Mouse (Mus musculus) lung, adult 2 months (tissue): ENCODE measurements around the gene Myt1l. TPM values are rescaled to one million over a fixed set of nuclear protein-coding genes. Genes with fewer than 3 reads are reported as not detected.
A peak's percentile ranks its signal among the peaks of the same experiment; 100 is the strongest.

Source experiments
- DNase-seq: peaks from one replicate; pipeline ENCODE4 v3.0.0; 2022
- H3K4me1 ChIP-seq: fragments of 200-500 bp; 2 replicates; pipeline ENCODE4 v1.6.1; 2011; ENCODE audit warnings: low read length; ENCODE audit not compliant: control insufficient read depth, insufficient read depth
- H3K4me3 ChIP-seq: fragments of 200-500 bp; replicated peaks from 2 replicates; pipeline ENCODE3; 2011; ENCODE audit warnings: low read depth, mild to moderate bottlenecking, control low read depth, low read length; ENCODE audit errors: extremely low read depth
- CTCF ChIP-seq: fragments of 200-500 bp; IDR thresholded peaks from 2 replicates; pipeline ENCODE4 v1.5.1; 2011; ENCODE audit warnings: mild to moderate bottlenecking, low read length, control low read depth; ENCODE audit not compliant: insufficient read depth
- POLR2A ChIP-seq: fragments of 200-500 bp; IDR thresholded peaks from 2 replicates; pipeline ENCODE4 v1.6.1; 2011; ENCODE audit warnings: low read depth, mild to moderate bottlenecking, control low read depth, low read length, borderline replicate concordance; ENCODE audit errors: extremely low read depth
- WGBS: fragments of 180-500 bp; shearing (Covaris S2); methylation state at CpG from one replicate; pipeline ENCODE4 v1.1.7; 2018; 5-methylcytosine and 5-hydroxymethylcytosine counted together
- polyA plus RNA-seq: library from polyadenylated mRNA; depleted of rRNA; stranded (reverse); fragments of >200 nt; gene quantifications from 2 replicates; pipeline ENCODE4 v1.2.3, GENCODE M21; 2012

Gene Myt1l
- polyA plus RNA-seq, 1 experiment = not detected

GRCm38 (mm10) chr12:29822216-29822615 is 294.0 kb downstream of the Myt1l start:
- DNase-seq = no peak
- no peak overlapping the region for H3K4me3 ChIP-seq
- WGBS = 70% methylated on average over 3 of the region's 3 CpGs
- H3K4me1 ChIP-seq = no peaks in the 10 kb centered on the region
- TF ChIP-seq CTCF (no peak), POLR2A (no peak)

GRCm38 (mm10) chr12:29823766-29824417 is 295.7 kb downstream of the Myt1l start:
- TF ChIP-seq POLR2A (no peak), CTCF (no peak)
- no peak for DNase-seq
- Histone ChIP-seq H3K4me3 (no peak overlapping the region), H3K4me1 (no peaks in the 10 kb centered on the region)
- WGBS = 67% methylated on average over 10 of the region's 10 CpGs

GRCm38 (mm10) chr12:29830571-29830970 is 302.4 kb downstream of the Myt1l start:
- Histone ChIP-seq H3K4me3 (no peak overlapping the region), H3K4me1 (no peaks in the 10 kb centered on the region)
- TF ChIP-seq POLR2A (no peak), CTCF (no peak)
- no peak for DNase-seq

GRCm38 (mm10) chr12:29831356-29831755 is 303.2 kb downstream of the Myt1l start:
- H3K4me1 ChIP-seq = no peaks in the 10 kb centered on the region
- no peak for DNase-seq
- H3K4me3 ChIP-seq = no peak overlapping the region
- no peak for TF ChIP-seq POLR2A
- TF ChIP-seq CTCF = no peak
- WGBS = 45% methylated on average over 11 of the region's 11 CpGs

GRCm38 (mm10) chr12:29837301-29837791 is 309.2 kb downstream of the Myt1l start:
- 63% methylated on average over 5 of the region's 5 CpGs for WGBS
- Histone ChIP-seq H3K4me3 (no peak overlapping the region), H3K4me1 (no peaks in the 10 kb centered on the region)
- DNase-seq = no peak
- TF ChIP-seq POLR2A = no peak
- 0 out of 2 replicates have a peak, but pooled peaks have one; percentile 4 for TF ChIP-seq CTCF

GRCm38 (mm10) chr12:29838421-29838820 is 310.2 kb downstream of the Myt1l start:
- 80% methylated on average over 7 of the region's 7 CpGs for WGBS
- TF ChIP-seq POLR2A = no peak
- no peak for TF ChIP-seq CTCF
- DNase-seq = no peak
- Histone ChIP-seq H3K4me1 (no peaks in the 10 kb centered on the region), H3K4me3 (no peak overlapping the region)

- DNase-seq = no peak
- no peak overlapping the region for H3K4me3 ChIP-seq
- 77% methylated on average over 3 of the region's 3 CpGs for WGBS
- no peak for TF ChIP-seq CTCF
- no peak for TF ChIP-seq POLR2A
- no peaks in the 10 kb centered on the region for H3K4me1 ChIP-seq
These were observed 321.8 kb downstream of the Myt1l start for GRCm38 (mm10) chr12:29849936-29850335.

GRCm38 (mm10) chr12:29854151-29854585 is 326.0 kb downstream of the Myt1l start:
- no peaks in the 10 kb centered on the region for H3K4me1 ChIP-seq
- H3K4me3 ChIP-seq = no peak overlapping the region
- TF ChIP-seq CTCF = no peak
- no peak for TF ChIP-seq POLR2A
- WGBS = 76% methylated on average over 9 of the region's 9 CpGs
- DNase-seq = no peak

GRCm38 (mm10) chr12:29855007-29855406 is 326.8 kb downstream of the Myt1l start:
- peak; percentile 14 for DNase-seq
- Histone ChIP-seq H3K4me1 (no peaks in the 10 kb centered on the region), H3K4me3 (no peak overlapping the region)
- WGBS = 22% methylated on average over 5 of the region's 5 CpGs
- peak; percentile 52; the same call in 1 of the 2 replicates for TF ChIP-seq CTCF
- TF ChIP-seq POLR2A = no peak

- WGBS = 35% methylated on average over 2 of the region's 2 CpGs
- no peak for DNase-seq
- Histone ChIP-seq H3K4me3 (no peak overlapping the region), H3K4me1 (no peaks in the 10 kb centered on the region)
- TF ChIP-seq CTCF = no peak
- TF ChIP-seq POLR2A = no peak
These were observed 332.8 kb downstream of the Myt1l start for GRCm38 (mm10) chr12:29860986-29861385.

- Histone ChIP-seq H3K4me1 (no peaks in the 10 kb centered on the region), H3K4me3 (no peak overlapping the region)
- TF ChIP-seq POLR2A = no peak
- TF ChIP-seq CTCF = no peak
- DNase-seq = no peak
- 66% methylated on average over 4 of the region's 4 CpGs for WGBS
These were observed 340.1 kb downstream of the Myt1l start for GRCm38 (mm10) chr12:29868295-29868694.
